Mouse (Mus musculus) thymus, adult 2 months (tissue): ENCODE results near the gene Aox4.

Experiments
- CTCF ChIP-seq: fragments of 200-500 bp; IDR thresholded peaks from 2 replicates; pipeline ENCODE4 v1.5.1; 2012; ENCODE audit warnings: mild to moderate bottlenecking, control low read depth, low read length, moderate library complexity, borderline replicate concordance; ENCODE audit not compliant: control insufficient read depth, poor library complexity, insufficient read depth; ENCODE audit errors: extremely low read depth
- POLR2A ChIP-seq: fragments of 200-500 bp; IDR thresholded peaks from 2 replicates; pipeline ENCODE4 v1.6.1; 2012; ENCODE audit warnings: mild to moderate bottlenecking, low read length, control low read depth, moderate library complexity; ENCODE audit not compliant: control insufficient read depth, poor library complexity, insufficient read depth; ENCODE audit errors: extremely low read depth

- TF ChIP-seq CTCF, result no peak
- TF ChIP-seq POLR2A, result no peak
Observed at GRCm38 (mm10) chr1:58302015-58302414, 91.8 kb downstream of the Aox4 start.
